Mouse (Mus musculus) hindlimb bud, embryonic 11.5 days (tissue): ENCODE measurements around the gene Tmem240.
"Not testable (repeated sequence)": the region's sequence is repeated elsewhere in the genome, so short reads cannot be mapped to it uniquely, and the experiment has no call there.

Experiments
- DNase-seq: peaks from one replicate; pipeline ENCODE4 v3.0.0-alpha.2; 2012; ENCODE audit warnings: low read depth, low spot score; ENCODE audit errors: extremely low spot score

The Tmem240 gene

DNA sequence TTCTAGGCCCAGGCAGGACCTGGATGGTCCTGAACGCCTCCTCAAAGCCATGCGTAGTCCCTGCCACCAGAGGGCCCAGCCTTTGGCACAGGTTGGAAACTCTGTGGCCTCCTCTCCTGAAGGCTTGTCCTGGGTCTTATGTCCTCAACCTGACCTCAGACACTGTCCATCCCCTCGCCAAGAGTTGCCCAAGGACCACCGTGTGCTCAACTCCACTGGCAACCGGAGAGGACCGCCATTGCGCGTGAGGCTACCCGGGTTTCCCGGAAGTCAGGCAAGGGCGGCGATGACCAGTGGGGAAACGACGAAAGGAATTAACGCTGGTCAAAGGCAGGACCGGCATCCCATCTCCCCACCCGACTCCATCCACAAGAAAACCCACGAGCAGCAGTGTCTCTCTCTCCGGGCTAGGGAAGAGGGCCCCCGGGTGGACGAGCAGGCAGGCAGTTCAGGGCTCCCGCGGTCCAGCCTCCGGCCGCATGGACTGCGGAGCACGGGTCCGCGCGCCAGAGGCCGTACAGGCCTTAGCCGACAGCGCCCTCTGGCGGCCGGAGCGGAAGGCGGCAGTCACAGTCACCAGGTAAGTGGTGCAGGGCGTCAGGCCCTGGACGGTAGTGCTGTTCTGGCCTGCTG, 35.4 kb downstream of the Tmem240 start:
- peak; percentile 61 for DNase-seq

DNA sequence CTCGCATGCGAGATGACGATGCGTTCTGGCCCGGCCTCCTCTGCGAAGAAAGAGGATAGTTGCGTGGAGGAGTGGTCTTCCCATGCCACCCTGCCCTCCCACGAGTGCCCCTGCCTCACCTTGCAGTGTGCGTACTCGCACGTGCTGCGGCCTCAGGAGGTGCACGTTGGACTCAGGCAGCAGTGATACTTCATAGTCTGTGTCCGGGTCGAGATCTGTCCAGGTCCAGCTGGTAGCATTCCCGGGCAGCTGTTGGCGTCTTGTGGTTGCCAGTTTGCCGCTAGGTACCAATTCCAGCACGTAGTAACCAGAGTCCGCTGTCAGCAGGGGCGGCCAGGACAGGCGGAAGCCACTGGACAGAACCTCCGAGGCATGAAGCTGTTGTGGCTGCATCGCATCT, 36.0 kb downstream of the Tmem240 start:
- DNase-seq = no peak

DNA sequence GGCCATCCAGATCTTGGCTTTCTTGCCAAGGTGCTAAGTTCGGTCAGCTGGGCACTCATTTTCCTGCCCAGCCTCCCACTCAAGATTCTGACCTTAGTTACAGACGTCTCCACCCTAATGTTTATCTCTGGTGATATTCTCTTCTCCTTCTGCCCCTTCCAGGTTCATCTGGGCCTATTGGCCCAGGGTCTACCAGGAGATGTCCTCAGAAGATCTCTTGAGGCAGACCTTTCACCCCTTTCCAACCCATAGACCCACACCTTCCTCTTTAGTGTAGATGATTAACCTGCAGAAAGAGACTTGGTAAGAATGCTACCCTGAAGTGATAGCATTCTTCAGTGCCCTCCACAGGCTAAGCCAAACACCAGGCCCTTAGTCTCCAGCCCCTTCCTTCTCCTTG, 37.1 kb downstream of the Tmem240 start:
- DNase-seq = no peak

DNA sequence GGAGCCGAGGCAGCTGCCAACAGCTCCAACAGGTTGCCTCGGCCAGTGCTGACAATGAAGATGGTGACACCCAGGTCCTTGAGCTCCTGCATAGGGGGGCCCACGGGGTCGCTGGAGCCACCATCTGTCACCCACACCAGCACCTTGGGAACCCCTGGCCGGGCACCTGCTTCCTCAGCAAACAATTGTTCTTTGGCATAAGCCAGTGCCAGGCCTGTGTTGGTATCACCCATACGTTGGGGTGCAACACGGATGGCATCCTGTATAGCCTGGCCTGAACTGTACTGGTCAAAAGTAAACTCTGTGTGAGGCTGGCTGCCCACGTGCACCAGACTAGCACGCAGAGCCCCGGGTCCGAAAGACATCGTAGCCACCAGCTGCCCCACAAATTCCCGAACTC, 38.2 kb downstream of the Tmem240 start:
- no peak for DNase-seq

DNA sequence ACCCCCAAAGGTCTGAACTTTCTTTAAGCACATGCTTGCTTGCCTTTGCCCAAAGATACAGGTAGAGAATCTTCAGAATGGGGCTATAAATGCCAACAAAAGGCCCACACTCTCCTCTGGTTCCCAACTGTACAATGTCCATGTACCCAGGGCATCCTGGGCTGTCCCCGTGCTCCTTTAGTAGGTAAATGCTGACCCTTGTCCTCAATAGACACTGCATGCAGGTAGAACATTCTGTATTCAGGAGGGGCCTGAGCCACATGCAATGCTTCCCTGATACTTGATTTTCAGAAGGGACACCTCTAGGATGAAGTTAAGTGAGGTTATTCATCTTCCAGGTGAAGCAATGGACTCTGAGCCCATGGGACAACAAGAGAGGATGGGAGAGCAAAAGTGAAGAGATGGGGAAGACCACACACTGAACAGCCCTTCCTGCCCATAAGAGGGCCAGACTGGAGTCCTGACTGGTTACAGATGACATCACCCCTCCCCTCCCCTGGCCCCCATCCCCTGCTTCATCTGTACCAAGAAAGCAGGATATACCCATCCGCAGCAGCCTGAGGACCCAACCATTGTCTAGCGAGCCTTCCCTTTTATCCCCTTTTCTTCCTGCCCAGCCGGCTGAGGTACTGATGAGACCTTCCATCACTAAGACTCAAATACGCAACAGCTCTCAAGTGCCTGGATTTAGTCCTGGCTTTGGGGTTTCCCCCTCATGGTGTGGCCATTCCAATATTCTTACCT, 38.9 kb downstream of the Tmem240 start:
- no peak for DNase-seq

DNA sequence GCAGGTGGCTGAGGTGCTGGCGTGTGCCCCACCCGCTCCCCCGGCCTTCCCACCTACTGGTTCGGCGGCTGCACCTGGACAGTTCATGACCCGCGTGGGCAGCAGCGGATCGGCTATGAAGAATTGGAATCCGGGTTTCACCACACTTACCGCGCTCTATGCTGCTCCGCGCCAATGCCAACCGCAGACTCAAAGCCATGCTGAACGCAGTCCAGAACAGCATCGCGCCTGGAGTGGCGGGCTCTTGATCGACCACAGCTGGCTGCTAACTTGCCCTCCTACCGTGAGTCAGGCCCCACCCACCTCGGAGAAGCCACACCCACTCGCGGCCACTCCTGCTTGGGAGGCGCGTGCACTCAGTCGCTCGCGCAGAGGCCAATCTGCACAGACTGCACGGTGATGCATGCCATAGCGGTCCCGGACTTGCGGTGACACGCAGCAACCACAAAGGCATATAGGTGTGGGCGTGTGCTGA, 39.7 kb downstream of the Tmem240 start, which contains the start of gene Vwa1:
TSS of gene Vwa1 (minus strand) at position 419 of the 475 bp plus-strand sequence.
- peak; percentile 33 for DNase-seq

DNA sequence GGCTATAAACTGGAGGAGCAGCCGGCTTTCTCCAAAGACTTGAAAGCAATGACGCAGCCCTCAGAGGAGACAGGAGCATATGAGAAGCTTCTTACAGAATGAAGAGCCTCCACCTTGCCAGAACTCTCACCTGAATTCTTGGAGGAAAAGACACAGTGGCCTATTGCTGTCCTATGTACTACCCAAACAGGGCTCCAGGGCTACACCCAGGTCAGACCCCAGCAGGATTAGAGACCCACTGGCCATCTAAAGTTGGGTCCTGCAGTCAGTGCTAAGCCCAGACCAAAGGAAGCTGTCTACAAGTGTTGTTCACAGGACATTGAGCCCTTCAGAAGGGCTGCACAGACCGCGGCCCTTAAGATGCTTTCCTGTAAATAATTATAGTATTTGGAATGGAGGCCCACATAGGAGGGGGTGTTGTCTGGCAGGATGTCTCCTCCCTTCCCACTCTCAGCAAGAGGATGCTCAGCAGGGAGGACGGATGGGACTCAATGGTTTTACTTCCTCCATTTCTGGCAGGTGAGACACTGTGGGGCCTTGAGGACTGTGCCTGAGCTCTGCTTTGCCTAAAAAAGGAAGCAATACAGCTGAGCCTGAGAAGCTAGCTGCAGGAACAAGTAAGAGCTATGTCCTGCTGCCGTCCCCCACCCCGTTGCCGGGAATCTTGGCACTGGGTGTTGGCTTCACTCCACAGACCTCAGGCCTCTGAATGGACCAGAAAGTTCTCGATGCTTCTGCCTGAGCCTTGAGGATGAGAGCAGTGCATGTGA, 40.6 kb downstream of the Tmem240 start:
- no peak for DNase-seq

DNA sequence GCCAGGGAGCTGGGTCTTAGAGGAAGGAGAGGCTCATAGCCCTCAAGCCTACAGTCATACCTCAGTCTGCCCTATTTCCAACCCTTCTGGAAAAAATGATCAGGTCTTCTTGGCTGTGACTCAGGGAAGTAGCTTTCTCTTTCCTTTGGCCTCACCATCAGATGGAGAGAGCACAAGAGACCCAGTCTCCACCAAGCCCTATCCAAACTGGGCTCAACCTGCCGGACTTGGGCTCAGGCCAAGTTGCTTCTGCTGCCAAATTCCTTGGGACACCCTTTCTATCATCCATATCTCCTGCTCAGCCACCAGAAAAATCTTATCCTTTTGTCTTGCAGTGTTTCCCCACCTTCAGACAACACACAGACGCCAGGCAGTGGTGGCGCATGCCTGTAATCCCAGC, 41.3 kb downstream of the Tmem240 start:
- no peak for DNase-seq

DNA sequence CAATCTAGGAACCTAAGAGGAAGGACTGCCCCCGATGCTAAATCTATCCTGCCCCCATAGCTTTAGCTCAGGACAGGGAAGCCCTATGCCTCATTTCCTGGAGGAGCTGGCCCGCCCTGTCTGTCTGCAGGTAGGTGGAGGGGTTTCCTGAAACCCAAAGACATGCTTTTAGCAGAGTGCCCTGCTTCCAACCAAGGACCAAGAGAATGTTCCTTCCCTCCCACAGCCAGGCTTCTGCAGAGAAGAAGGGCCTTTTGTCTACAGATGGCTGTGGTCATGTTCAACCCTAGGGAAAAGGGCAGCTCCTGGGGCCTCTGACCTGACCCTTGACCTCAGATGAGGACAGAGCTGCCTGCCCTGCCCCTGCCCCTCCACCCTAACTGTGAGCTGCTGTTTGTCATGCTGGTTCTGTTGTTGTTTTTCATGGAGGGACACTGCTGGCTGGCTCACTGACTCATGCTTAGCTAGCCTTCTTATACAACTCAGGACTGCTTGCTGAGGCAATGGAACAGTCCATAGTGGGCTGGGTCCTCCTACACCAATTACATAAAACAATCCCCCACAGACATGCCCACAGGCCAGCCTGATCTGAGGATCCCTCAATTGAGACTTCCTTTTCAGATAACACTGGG, 42.2 kb downstream of the Tmem240 start:
- no peak for DNase-seq

DNA sequence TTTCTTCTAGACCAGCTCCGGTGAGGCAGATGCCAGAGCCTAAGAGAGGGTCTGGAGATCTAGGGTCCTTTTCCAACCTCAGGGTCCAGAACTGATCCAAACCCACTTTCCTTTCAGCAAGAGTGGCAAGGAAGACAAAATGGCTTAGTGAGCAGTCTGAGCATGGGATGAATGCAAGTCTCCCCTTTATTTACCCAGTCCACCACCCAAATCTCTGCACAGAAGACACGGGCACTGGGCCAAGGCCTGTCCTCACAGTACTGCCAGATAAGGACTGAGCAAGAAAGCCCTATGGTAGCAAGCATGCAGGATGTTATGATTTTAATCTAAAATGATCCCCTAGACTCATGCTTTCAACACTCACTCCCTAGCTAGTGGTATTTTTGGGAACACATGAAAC, 43.2 kb downstream of the Tmem240 start:
- DNase-seq = no peak

DNA sequence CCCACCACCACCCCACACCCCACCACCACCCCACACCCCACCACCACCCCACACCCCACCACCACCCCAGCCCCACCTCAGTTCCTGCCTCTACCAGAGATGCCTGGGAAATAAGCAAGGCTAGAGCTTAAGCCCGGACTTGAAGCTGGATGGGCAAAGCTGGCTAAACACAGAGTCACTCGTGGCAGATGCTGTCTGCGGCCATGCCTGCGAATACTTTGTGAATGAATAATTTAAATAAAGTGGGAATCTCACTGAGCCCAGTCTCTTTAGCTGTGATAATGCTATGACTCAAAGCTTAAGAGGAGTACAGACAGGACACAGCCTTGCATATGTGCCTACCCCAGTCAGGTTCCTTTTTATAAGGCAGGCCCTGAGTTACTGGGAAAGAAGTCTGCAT, 44.9 kb downstream of the Tmem240 start:
- DNase-seq = no peak

DNA sequence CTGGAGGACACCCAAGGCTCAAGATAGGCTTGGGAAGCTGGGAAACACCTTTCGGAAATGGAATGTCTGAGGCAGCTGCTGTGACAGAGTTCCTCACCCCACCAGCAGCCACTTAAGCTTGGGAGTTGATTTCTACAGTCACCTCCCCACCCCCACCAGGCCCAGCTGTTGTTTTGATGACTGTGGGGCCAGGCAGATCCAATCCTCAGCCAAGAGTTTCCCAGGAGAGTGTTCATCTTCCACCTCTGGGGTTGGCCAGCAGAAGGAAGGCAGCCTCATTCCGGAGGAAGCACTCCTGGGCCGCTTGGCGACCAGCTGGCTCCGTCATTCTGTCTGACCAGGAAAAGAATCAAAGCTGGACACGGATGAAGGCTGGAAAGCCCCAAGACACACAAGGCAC, 46.3 kb downstream of the Tmem240 start:
- no peak for DNase-seq

DNA sequence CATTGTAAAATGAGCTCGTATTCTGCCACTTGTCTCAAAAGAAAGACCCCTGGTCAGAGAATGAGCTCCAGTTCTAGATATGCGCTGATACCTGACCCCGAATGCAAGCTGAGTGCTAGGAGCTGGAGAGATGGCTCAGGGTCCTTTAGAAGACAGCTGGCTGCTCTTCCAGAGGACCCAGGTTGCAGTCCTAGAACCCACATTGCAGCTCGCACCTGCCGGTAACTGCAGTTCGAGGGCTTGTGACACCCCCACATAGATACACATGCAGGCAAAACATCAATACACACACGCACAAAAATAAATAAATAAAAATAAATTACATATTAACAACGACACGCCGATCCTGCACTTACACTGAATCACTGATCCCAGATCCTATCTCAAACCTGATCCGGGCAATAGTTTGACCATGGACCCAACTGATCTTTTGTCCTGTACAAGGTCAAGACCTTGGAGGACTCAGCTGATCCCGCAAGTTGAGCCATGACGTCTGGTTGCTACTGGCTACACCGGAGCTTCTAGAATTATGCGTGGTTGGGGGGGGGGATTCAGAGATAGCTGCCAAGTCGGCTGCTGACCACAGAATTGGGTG, 49.0 kb downstream of the Tmem240 start:
- DNase-seq = no peak

DNA sequence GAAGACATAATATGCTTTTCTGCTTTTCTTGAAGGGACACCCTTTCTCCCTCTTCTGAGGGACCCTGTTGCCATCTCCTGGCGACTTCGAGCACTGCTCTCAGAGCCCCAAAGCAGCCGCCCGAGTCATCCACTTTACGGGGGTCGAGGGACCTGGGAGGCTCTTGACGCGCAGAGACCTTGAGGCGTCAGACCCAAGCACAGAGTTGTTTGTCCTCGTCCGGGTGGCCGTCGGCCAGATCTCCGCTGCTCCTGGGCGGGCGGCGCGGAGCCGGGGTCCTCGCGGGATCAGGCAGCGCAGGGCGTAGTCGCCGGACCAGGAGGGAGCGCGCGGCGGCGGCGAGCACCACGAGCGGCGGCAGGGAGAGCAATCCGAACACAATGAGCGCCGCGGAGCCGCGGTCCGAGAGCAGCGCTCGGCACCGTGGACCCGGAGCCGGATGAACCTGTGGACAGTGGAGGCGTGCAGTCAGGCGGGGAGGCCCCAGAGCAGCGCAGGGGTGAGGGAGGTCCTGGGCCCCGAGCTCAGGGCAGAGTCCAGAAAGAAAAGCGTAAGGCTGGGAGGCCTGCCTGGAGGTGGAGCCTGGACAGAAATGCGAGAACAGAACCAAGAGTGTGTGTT, 49.6 kb downstream of the Tmem240 start:
- no peak for DNase-seq

DNA sequence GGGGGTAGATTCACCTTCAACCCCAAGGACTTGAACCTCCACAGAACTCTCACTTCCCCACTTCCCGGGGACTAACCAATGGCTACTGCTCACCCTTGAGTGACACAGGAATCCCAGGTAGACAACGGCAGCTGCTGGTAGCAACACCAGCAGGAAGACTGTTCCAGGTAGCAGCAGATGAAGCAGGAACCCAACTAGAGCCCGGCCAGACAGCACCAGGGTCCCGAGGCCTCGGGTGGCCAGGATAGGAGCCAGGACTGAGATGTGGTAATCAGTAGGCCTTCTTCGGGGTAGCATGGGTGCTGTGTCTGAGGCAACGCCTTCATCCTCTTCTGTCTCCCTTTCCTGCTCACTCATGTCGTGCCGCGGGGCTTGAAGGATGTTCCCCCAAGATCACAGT, 50.6 kb downstream of the Tmem240 start:
- DNase-seq = no peak

DNA sequence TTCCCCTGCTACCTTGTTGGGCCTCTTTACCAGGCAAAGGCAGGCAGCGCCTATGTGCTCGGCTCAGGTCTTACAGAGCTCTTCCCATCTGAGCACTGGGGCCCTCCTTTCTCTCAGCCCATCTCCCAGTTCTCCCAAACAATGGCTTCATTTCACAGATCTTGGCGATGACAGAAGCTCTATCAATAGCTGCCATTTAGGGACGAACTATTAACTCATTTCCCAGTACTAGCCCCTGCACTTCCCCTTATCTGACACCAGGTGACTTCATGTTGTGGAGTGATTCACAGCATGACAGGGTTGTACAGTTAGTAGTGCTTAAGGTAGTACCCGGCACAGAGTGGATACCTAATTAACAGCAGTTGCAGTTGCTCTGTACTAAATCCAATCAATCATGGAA, 51.2 kb downstream of the Tmem240 start, which contains the start of gene Tmem88b:
TSS of gene Tmem88b (minus strand) at position 56 of the 400 bp plus-strand sequence.
- no peak for DNase-seq

DNA sequence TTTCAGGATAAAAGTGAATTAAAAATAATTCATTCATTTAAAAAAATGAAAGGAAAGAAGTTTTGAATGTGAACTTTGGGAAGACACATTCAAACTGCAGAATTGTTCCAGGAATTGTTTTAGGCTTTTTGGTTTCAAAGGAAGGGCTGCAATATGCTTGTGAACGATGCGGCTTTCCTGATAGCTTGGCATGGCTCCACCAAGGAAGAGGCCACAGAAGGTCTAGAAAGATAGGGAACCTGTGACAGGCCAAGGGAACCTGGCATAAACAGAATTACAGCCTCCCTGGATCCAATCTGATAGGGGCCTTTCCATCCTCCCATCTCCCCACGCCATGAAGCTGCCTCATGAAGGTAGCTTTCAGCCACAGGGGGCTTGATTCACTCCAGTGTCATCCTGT, 53.7 kb downstream of the Tmem240 start:
- no peak for DNase-seq

DNA sequence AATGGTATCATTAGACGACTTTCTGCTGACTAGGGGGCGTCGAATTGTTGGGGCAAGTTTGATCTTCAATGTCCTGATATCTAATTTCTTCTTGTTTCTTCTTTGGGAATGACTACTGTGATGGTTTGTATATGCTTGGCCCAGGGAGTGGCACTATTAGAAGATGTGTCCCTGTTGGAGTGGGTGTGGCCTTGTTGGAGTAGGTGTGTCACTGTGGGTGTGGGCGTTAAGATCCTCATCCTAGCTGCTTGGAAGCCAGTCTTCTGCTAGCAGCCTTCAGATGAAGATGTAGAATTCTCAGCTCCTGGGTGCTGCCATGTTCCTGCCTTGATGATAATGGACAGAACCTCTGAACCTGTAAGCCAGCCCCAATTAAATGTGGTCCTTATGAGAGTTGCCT, 54.2 kb downstream of the Tmem240 start:
- not testable (repeated sequence) for DNase-seq

DNA sequence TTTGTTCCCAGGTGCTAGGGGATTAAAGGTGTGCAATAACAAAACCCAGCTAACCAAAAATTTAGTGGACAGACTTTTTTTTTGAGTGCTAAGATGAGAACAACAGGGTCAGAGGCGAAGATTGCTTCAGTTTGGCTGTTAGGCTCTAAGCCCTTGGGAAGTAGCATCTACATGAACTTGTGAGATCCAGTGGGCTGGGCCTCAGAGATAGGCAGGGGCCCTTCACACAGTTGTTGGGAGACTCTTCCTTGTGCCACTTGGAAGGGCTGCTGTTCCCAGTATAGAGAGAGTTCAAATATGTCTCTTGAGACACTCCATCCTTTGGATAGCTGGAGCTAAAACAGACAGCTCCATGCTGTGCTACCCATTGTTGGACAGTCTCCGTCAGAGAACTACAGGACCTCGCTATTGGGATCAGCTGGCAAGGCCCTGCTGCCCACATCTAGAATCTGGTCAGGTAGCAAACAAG, 55.5 kb downstream of the Tmem240 start, which contains the start of gene Ankrd65:
TSS of gene Ankrd65 (plus strand) at position 419 of the 469 bp plus-strand sequence.
- no peak for DNase-seq
